Mouse (Mus musculus): ENCODE measurements at regions not wholly inside any gene's neighbourhood (a gene's known extent, or its start where the extent isn't known, plus 50 kb on each side); places are given as distances from the start of the nearest gene placed in this dataset.

DNA sequence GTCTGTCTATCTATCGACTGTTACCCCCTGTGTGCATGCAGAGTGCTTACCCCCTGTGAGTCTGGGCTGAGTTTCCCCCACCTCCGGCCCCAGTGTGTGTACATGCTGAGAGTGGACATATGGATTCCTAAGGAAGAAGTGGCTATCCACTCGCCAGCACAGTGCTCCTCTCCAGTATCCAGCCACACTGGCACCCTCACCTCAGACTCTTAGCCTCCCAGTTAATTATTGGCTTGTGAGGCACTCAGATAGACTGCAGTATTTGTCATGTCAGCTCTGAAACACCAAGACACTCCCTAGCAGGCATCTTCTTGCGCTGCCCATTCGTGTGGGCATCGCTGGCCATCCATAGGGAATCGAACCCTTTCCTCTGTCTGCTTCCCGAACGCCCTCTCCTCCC lies 189.0 kb upstream of the Runx1 start:
- Histone ChIP-seq H3K36me3 (no peaks in the 10 kb centered on the region), H3K27me3 (replicated peaks) (peaks cover 31% of the 10 kb centered on the region; the same call in 1 of the 2 replicates), H3K9ac (no peak overlapping the region), H3K27ac (no peak overlapping the region), H3K4me3 (no peak overlapping the region), H3K4me2 (no peak overlapping the region), H3K4me1 (no peaks in the 10 kb centered on the region), H3K9me3 (replicated peaks) (0 out of 2 replicates have a peak, but pooled peaks cover under 1% of the 10 kb centered on the region)
- ATAC-seq = no peak
- 69% methylated on average over 9 of the region's 9 CpGs for WGBS (ENCODE audit: insufficient replicate concordance)

DNA sequence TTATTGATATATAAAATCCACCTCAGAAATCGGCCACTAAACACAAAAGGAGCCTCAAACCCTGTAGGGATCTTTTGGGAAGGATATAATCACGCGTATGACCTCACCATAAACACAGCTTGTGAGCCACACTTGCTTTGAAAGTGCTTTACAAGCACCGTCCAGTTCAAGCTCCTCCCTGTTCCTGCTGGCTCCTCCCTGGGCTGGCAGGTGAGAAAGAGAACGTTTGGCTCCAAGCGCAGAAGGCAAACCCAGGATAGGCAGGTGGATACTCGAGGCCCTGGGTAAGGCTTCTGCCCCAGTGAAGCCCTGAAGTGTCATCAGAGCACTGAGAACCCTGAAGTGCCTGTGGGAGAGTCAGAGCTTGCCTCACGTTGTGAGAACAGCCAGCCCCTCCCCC lies 187.9 kb upstream of the Runx1 start:
- Histone ChIP-seq H3K36me3 (no peaks in the 10 kb centered on the region), H3K27me3 (replicated peaks) (peaks cover 30% of the 10 kb centered on the region; the same call in 1 of the 2 replicates), H3K4me1 (no peaks in the 10 kb centered on the region), H3K4me3 (no peak overlapping the region), H3K27ac (no peak overlapping the region), H3K4me2 (no peak overlapping the region), H3K9me3 (replicated peaks) (0 out of 2 replicates have a peak, but pooled peaks cover 3% of the 10 kb centered on the region), H3K9ac (no peak overlapping the region)
- 46% methylated on average over 8 of the region's 8 CpGs for WGBS (ENCODE audit: insufficient replicate concordance)
- no peak for ATAC-seq

DNA sequence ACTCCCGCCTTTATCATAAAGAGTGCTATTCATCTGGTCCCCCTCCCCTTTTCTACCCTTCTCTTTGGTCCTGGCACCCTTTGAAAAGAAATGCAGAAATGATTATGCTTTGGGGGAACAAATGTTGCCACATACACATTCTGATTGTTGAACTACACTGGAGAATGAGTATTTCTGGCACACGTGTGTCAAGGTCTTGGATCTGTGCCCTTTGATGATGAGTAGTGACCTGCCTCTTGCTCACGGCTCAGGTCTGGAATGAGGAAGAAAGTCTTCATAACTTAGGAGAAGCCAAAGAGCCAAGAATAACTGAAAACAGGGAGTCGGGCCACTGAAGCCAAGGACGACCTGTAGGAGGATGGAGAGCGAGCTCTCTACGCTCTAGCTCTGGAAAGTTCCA lies 187.3 kb upstream of the Runx1 start:
- 74% methylated on average over 7 of the region's 7 CpGs for WGBS (ENCODE audit: insufficient replicate concordance)

DNA sequence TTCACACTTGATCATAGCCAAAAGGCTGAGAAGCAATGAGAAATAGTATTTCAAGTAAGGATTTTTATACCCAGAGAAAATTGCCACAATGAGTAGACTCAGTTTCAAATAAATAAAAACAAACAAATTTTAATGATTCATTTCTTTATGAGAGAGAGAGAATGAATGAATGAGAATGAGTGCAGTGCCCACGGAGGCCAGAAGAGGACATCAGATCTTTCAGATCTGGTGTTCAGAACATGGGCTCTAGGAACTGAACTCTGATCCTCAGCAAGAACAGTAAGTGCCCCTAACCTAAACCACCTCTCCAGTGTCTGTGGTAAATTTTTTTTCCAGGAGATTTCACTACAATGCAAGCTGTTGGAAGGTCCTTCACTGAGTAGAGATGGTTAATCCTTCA lies 185.5 kb upstream of the Runx1 start:
- Histone ChIP-seq H3K27me3 (replicated peaks) (peaks cover 36% of the 10 kb centered on the region), H3K4me3 (no peak overlapping the region), H3K9ac (no peak overlapping the region), H3K4me1 (no peaks in the 10 kb centered on the region), H3K4me2 (no peak overlapping the region), H3K36me3 (no peaks in the 10 kb centered on the region), H3K27ac (no peak overlapping the region), H3K9me3 (replicated peaks) (0 out of 2 replicates have a peak, but pooled peaks cover 3% of the 10 kb centered on the region)
- 56% methylated on average over 1 of the region's 1 CpGs for WGBS (ENCODE audit: insufficient replicate concordance)
- no peak for ATAC-seq

More for the DNA sequence above, 187.3 kb upstream of the Runx1 start:
- H3K27me3 ChIP-seq (replicated peaks) = peaks cover 30% of the 10 kb centered on the region
- no peaks in the 10 kb centered on the region for H3K4me1 ChIP-seq
- no peak overlapping the region for H3K27ac ChIP-seq
- ATAC-seq = no peak
- no peak overlapping the region for H3K9ac ChIP-seq
- 0 out of 2 replicates have a peak, but pooled peaks cover 3% of the 10 kb centered on the region for H3K9me3 ChIP-seq (replicated peaks)
- no peak overlapping the region for H3K4me2 ChIP-seq
- no peak overlapping the region for H3K4me3 ChIP-seq
- H3K36me3 ChIP-seq = no peaks in the 10 kb centered on the region

DNA sequence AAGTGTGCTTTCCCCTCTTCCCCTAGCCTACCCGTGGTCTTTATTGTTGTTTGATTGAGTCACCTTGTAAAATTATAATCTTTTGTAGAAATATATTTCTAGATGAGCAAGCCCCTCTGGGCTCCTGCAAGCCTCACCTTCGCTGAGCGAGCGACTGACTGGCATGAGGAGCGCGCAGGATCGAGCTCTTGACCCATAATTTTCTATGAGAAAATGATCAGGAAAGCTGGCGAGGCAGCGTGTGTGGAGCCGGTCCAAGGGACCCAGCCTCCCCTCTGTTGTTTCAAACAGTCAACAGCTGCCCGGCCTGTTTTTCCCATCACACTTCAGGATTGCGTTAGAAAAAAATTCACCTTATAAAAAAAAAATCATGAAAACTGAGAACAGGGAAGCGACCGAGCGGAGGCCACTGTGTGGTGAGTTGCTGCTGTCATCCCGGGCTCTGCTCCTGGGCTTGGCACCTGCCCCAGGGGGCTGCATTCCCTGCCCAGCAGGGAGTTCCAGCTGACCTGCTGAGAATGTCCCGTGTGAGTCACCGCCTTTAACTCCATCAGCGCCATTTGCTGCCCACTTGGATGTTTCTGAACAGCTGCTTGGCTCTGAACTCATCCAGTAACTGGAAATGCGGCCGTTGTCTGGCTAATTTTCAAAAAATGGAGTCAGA lies 180.5 kb upstream of the Runx1 start:
- no peaks in the 10 kb centered on the region for H3K4me1 ChIP-seq
- H3K4me2 ChIP-seq = no peak overlapping the region
- 0 out of 2 replicates have a peak, but pooled peaks cover 3% of the 10 kb centered on the region for H3K9me3 ChIP-seq (replicated peaks)
- H3K27ac ChIP-seq = no peak overlapping the region
- no peak overlapping the region for H3K9ac ChIP-seq
- WGBS (ENCODE audit: insufficient replicate concordance) = 28% methylated on average over 21 of the region's 21 CpGs
- no peak overlapping the region for H3K4me3 ChIP-seq
- no peak for ATAC-seq
- peaks cover 32% of the 10 kb centered on the region for H3K27me3 ChIP-seq (replicated peaks)
- no peaks in the 10 kb centered on the region for H3K36me3 ChIP-seq

DNA sequence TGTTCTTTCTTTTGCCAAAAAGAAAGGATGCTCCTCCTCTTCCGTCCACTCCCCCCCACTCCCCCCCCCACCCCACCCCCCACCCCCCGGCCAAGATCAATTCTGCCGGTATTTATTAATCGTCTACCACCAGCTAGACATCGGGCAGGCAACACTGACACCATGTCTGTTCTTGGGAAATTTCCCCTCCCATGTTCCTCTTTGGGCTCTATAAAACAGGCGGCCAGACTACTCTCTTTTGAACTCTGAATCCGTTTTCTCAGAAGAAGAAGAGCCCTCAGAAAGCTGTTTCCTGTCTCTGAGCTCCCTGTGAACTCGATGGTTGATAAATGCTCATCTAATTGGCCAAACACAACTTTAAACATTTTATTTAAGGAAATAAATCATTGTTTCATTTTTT lies 179.5 kb upstream of the Runx1 start:
- peaks cover 32% of the 10 kb centered on the region for H3K27me3 ChIP-seq (replicated peaks)
- no peak overlapping the region for H3K4me2 ChIP-seq
- no peaks in the 10 kb centered on the region for H3K4me1 ChIP-seq
- H3K9ac ChIP-seq = no peak overlapping the region
- ATAC-seq = no peak
- no peak overlapping the region for H3K4me3 ChIP-seq
- H3K36me3 ChIP-seq = no peaks in the 10 kb centered on the region
- 7% methylated on average over 8 of the region's 8 CpGs for WGBS (ENCODE audit: insufficient replicate concordance)
- no peak overlapping the region for H3K27ac ChIP-seq
- H3K9me3 ChIP-seq (replicated peaks) = 0 out of 2 replicates have a peak, but pooled peaks cover 3% of the 10 kb centered on the region

DNA sequence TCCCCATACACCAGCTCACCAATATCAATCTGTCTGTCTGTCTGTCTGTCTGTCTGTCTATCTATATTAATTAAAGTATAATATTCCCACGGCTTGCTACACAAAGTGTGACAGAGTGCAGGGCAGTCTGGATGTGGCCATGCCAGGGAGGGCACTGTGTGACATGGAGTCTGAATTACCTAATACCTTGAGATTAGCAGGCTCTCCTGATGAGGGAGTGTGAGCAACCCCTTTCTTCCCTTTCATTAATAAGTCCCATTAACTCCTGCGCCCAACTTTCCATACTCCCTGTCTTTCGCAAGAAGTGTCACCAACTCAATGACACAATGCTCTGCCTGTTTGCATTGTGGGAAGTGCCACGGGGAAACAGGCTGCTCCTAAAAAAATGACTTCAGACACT lies 177.9 kb upstream of the Runx1 start:
- no peak overlapping the region for H3K9ac ChIP-seq

DNA sequence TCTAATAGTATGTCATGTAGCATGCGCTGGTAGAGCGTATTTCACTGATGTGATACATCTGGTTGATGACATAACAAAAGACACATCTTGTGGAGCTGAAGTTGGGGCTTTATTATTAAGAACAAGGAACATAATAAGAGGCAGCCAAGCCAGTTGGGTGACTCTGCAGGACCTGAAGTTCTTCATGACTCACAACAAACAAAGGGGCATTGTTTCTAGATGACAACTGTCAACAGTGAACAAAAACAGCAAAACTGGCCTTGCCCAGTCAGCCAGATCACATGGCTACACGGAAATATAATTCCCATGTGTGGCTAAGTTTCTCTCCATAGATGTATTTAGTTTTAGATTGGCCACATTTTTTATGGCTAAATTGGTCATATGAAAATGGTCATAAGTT lies 172.7 kb upstream of the Runx1 start:
- H3K4me1 ChIP-seq = no peaks in the 10 kb centered on the region
- no peak overlapping the region for H3K9ac ChIP-seq
- 80% methylated on average over 3 of the region's 3 CpGs for WGBS (ENCODE audit: insufficient replicate concordance)

More for the DNA sequence above, 177.9 kb upstream of the Runx1 start:
- no peaks in the 10 kb centered on the region for H3K36me3 ChIP-seq
- ATAC-seq = no peak
- H3K9me3 ChIP-seq (replicated peaks) = no peaks in the 10 kb centered on the region
- H3K4me3 ChIP-seq = no peak overlapping the region
- WGBS (ENCODE audit: insufficient replicate concordance) = 58% methylated on average over 4 of the region's 4 CpGs
- no peak overlapping the region for H3K27ac ChIP-seq
- no peak overlapping the region for H3K4me2 ChIP-seq
- H3K27me3 ChIP-seq (replicated peaks) = peaks cover 32% of the 10 kb centered on the region
- H3K4me1 ChIP-seq = no peaks in the 10 kb centered on the region

DNA sequence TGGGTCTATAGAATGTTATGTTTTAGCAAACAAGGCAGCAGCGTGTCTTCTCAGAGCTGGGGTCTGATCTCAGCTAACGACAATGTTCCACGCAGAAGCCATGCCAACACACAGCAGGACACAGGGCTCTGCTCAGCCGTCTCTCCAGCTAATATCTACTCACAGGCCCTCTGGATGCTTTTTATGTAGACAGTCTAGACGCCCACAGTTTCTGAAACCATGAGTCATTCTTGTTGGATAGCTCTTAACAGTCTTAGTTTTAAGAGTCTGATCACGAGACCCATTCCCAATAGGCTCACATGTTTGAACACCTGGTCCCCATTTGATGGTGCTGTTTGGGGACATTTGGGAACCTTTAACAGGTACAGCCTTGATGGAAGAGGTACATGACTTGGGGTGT lies 171.7 kb upstream of the Runx1 start:
- Histone ChIP-seq H3K4me3 (no peak overlapping the region), H3K9me3 (replicated peaks) (no peaks in the 10 kb centered on the region), H3K9ac (no peak overlapping the region), H3K4me1 (no peaks in the 10 kb centered on the region), H3K36me3 (no peaks in the 10 kb centered on the region), H3K4me2 (no peak overlapping the region), H3K27ac (no peak overlapping the region), H3K27me3 (replicated peaks) (peaks cover 16% of the 10 kb centered on the region)
- WGBS (ENCODE audit: insufficient replicate concordance) = 61% methylated on average over 6 of the region's 6 CpGs
- no peak for ATAC-seq

More for the DNA sequence above, 172.7 kb upstream of the Runx1 start:
- Histone ChIP-seq H3K4me3 (no peak overlapping the region), H3K27me3 (replicated peaks) (peaks cover 16% of the 10 kb centered on the region), H3K4me2 (no peak overlapping the region), H3K36me3 (no peaks in the 10 kb centered on the region), H3K27ac (no peak overlapping the region), H3K9me3 (replicated peaks) (no peaks in the 10 kb centered on the region)
- ATAC-seq = no peak

DNA sequence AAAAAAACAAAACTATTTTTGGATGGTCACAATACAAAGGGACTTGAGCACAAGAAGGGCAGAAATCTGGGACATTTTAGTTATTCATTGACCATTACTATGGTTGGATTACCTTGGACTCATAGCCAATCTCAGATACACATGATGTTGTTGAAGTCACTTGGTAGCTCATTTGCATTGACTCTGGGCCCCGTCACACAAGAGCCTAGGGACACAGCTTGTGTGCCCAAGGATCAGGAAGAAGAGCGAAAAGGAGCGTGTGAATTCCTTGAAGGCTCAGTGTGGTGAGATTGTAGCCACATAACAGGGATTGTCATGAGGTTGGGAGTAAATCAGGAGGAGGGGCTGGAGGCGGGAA lies 170.0 kb upstream of the Runx1 start:
- Histone ChIP-seq H3K9ac (no peak overlapping the region), H3K4me1 (no peaks in the 10 kb centered on the region), H3K4me2 (no peak overlapping the region), H3K27me3 (replicated peaks) (peaks cover 16% of the 10 kb centered on the region), H3K36me3 (no peaks in the 10 kb centered on the region), H3K9me3 (replicated peaks) (no peaks in the 10 kb centered on the region), H3K4me3 (no peak overlapping the region), H3K27ac (no peak overlapping the region)
- ATAC-seq = no peak
- WGBS (ENCODE audit: insufficient replicate concordance) = 63% methylated on average over 4 of the region's 4 CpGs

DNA sequence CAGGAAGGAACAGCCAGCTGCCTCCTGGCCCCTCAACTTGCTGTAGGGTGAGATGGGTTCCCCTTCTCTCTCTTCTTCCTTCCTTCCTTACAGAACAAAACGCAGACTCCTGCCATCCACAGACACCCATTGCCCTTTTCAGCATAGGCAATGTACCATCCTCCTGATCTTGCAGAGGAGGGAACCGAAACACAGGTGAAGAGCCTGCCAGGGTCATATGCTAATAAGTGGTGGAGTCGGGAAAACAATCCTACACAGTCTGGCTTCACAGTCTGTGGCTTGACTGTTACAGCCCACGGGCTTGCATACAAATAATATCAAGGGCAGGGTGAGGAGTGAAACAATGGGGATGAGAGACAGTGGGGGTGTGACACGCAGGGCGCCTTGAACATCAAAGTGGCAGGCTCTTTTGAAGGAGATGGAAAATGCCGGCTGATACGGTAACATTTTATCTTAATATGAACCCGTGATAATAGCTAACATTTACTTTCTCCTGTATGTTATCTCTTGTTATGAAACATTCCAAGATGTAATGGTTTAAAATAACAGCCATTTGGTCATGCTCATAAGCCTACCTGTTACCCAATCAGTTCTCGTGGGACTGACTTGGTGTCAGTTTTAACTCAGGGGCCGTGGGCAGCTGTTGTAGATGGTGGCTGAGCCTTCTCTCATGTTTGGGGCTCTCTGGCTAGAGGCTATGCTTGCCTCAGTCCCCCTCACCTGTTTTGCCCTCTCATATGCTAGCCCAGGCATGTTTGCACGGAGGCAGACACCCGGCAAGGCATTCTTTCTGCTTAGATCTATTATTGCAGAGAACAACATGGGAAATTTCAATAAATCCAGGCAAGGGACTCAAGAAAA lies 169.4 kb upstream of the Runx1 start:
- WGBS (ENCODE audit: insufficient replicate concordance) = 57% methylated on average over 13 of the region's 13 CpGs

DNA sequence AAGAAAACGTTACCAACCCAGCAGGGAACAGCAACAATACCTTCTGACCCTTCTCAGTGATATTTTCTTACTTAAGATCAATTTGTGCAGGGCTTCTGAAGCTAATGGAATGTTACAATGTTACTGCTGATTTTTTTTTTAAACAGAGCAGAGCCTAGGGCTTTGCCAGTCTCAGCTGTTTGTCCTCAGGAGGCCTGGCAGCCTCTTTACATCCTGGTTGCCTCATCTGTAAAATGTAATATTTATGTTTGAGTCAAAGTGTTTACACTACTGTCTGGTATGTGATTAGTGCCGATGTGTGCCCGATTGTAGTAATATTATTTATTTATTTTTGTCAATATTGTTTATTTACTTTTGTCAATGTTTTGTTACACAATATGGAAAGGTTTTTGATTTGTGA lies 166.9 kb upstream of the Runx1 start:
- WGBS (ENCODE audit: insufficient replicate concordance) = 61% methylated on average over 3 of the region's 3 CpGs
- H3K36me3 ChIP-seq = no peaks in the 10 kb centered on the region
- H3K4me3 ChIP-seq = no peak overlapping the region
- peaks cover 16% of the 10 kb centered on the region for H3K27me3 ChIP-seq (replicated peaks)
- H3K4me2 ChIP-seq = no peak overlapping the region
- H3K4me1 ChIP-seq = no peaks in the 10 kb centered on the region
- H3K9me3 ChIP-seq (replicated peaks) = no peaks in the 10 kb centered on the region
- H3K27ac ChIP-seq = no peak overlapping the region
- ATAC-seq = no peak
- H3K9ac ChIP-seq = no peak overlapping the region

More for the DNA sequence above, 169.4 kb upstream of the Runx1 start:
- Histone ChIP-seq H3K27me3 (replicated peaks) (peaks cover 16% of the 10 kb centered on the region), H3K9ac (no peak overlapping the region), H3K27ac (no peak overlapping the region), H3K4me2 (no peak overlapping the region), H3K36me3 (no peaks in the 10 kb centered on the region), H3K9me3 (replicated peaks) (no peaks in the 10 kb centered on the region), H3K4me1 (no peaks in the 10 kb centered on the region), H3K4me3 (no peak overlapping the region)
- ATAC-seq = no peak
